Mouse (Mus musculus) thymus, postnatal 14 days (tissue): ENCODE results near the gene Nab2.
"Not testable (repeated sequence)": the region's sequence is repeated elsewhere in the genome, so short reads cannot be mapped to it uniquely, and the experiment has no call there.

Experiments
- DNase-seq: peaks from one replicate; pipeline ENCODE4 v3.0.0; 2021

The Nab2 gene

GRCm38 (mm10) chr10:127671276-127671675, 2.9 kb upstream of the Nab2 start:
- DNase-seq = peak; percentile 59

GRCm38 (mm10) chr10:127670185-127670584, 1.8 kb upstream of the Nab2 start:
- no peak for DNase-seq

- peak; percentile 46 for DNase-seq
Observed at GRCm38 (mm10) chr10:127669170-127669569, 802 bp upstream of the Nab2 start.

- peak; percentile 70 for DNase-seq
Observed at GRCm38 (mm10) chr10:127667269-127668092, 887 bp downstream of the Nab2 start.

- peak; percentile 82 for DNase-seq
Observed at GRCm38 (mm10) chr10:127666501-127667268, 1.7 kb downstream of the Nab2 start, which contains the start of gene Nemp1. Gene Nemp1, plus strand, starts transcription at chr10:127666901.

GRCm38 (mm10) chr10:127665366-127666181, 2.8 kb downstream of the Nab2 start:
- no peak for DNase-seq

- DNase-seq = no peak
Observed at GRCm38 (mm10) chr10:127664891-127665290, 3.5 kb downstream of the Nab2 start.

- no peak for DNase-seq
Observed at GRCm38 (mm10) chr10:127664166-127664565, 4.2 kb downstream of the Nab2 start.

- DNase-seq = no peak
Observed at GRCm38 (mm10) chr10:127663590-127663989, 4.8 kb downstream of the Nab2 start.

GRCm38 (mm10) chr10:127662666-127663253, 5.6 kb downstream of the Nab2 start:
- peak; percentile 72 for DNase-seq

- DNase-seq = peak; percentile 78
Observed at GRCm38 (mm10) chr10:127661915-127662663, 6.3 kb downstream of the Nab2 start.

- no peak for DNase-seq
Observed at GRCm38 (mm10) chr10:127661291-127661914, 7.0 kb downstream of the Nab2 start.

- no peak for DNase-seq
Observed at GRCm38 (mm10) chr10:127659551-127659950, 8.8 kb downstream of the Nab2 start.

- no peak for DNase-seq
Observed at GRCm38 (mm10) chr10:127658076-127658475, 10.3 kb downstream of the Nab2 start.

GRCm38 (mm10) chr10:127657617-127658016, 10.8 kb downstream of the Nab2 start:
- DNase-seq = not testable (repeated sequence)

GRCm38 (mm10) chr10:127654970-127655579, 13.3 kb downstream of the Nab2 start:
- DNase-seq = no peak

- DNase-seq = no peak
Observed at GRCm38 (mm10) chr10:127652906-127653638, 15.3 kb downstream of the Nab2 start.

- DNase-seq = no peak
Observed at GRCm38 (mm10) chr10:127645791-127646190, 22.6 kb downstream of the Nab2 start.

- DNase-seq = peak; percentile 87
Observed at GRCm38 (mm10) chr10:127643553-127644238, 24.7 kb downstream of the Nab2 start.
